Mouse (Mus musculus): Measurements from ENCODE around the gene Gm21988. TPM values are rescaled to one million over a fixed set of nuclear protein-coding genes. Genes with fewer than 3 reads are reported as not detected.

Gm21988 gene
- polyA plus RNA-seq, 1 experiment from 2014 or later, result 5.2 TPM

DNA sequence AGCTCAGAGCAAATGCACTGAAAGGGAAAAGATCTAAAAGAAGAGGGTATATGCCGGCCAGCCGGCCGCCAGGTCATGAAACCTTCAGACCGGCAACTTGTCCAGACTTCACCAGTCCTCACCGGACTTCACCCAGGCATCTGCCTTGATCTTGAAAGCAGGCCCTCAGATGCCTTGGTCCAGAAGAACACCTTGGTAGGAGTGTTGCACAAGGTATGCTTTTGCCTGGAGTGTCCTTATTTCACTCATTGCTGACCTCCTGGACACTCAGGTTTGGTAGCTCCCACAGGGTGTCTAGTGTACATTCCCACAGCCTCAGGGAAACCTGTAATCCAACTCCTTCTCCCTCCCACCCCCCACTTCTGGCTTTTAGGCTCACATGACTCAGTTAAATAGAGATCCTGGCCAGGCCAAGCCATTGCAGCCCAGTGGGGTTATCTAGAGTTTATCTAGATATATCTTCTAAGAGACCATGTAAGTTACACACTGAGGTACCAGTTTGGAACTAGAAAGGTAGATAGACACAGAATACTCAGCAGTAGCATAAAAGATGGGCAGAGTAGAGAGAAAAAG is 39.5 kb downstream of the Gm21988 start:
- no peak overlapping the region for H3K4me3 ChIP-seq (replicated peaks)
- 67% methylated on average over 5 of the region's 5 CpGs for WGBS (ENCODE audit: insufficient replicate concordance)

DNA sequence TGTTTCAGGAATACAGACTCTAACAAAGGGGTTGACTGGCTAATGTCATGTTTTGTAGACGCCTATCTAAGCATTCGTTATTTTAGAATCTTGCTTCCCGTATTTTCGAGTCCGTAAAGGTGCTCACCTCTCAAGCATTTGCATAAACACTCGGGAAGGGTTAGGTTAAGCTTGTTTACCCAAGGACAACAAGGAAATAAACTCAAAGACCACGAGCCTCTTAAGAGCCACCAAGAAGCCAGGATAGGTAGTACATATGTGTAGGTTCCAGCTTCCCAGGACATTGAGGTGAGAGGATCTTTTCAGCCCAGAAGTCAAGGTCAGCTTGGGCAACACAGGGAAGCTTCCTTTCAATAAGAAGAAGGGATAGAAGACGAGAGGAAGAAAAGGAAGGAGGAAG is 40.5 kb downstream of the Gm21988 start:
- 0 out of 2 replicates have a peak, but pooled peaks cover 3% of the 10 kb centered on the region for H3K4me1 ChIP-seq (replicated peaks)
- H3K27ac ChIP-seq (replicated peaks), result no peak overlapping the region
- H3K4me3 ChIP-seq (replicated peaks), result no peak overlapping the region
- 0 out of 2 replicates have a peak, but pooled peaks cover 11% of the 10 kb centered on the region for H3K27me3 ChIP-seq
- H3K4me2 ChIP-seq, result no peak overlapping the region
- H3K9ac ChIP-seq, result no peak overlapping the region
- 64% methylated on average over 8 of the region's 8 CpGs for WGBS (ENCODE audit: insufficient replicate concordance)
- H3K36me3 ChIP-seq (replicated peaks), result no peaks in the 10 kb centered on the region
- no peak for ATAC-seq (ENCODE audit: insufficient read depth)
- no peaks in the 10 kb centered on the region for H3K9me3 ChIP-seq (replicated peaks)

More for the DNA sequence above, 39.5 kb downstream of the Gm21988 start:
- Histone ChIP-seq H3K4me1 (replicated peaks) (0 out of 2 replicates have a peak, but pooled peaks cover 3% of the 10 kb centered on the region), H3K27ac (replicated peaks) (no peak overlapping the region), H3K4me2 (no peak overlapping the region), H3K9ac (no peak overlapping the region), H3K9me3 (replicated peaks) (no peaks in the 10 kb centered on the region), H3K36me3 (replicated peaks) (no peaks in the 10 kb centered on the region), H3K27me3 (0 out of 2 replicates have a peak, but pooled peaks cover 11% of the 10 kb centered on the region)
- no peak for ATAC-seq (ENCODE audit: insufficient read depth)

DNA sequence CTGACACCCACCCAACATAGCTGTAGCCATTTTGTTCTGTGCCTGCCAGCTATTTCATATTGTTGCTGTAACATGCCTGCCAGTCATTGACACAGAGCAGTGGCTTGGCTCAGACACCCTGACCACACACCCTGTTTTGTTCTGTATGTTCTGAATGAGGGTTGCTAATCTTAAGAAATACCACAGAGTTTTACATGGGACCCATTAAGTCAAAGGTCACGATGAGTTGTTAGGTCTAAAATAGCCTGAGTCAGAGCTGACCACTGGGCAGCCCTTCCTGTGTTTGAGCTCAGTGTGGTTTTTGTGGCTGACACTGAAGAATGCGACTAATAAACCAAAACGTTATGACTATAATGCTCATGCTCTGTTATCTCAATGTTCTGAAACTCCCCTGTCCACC is 41.3 kb downstream of the Gm21988 start:
- Histone ChIP-seq H3K4me1 (replicated peaks) (0 out of 2 replicates have a peak, but pooled peaks cover 3% of the 10 kb centered on the region), H3K9ac (no peak overlapping the region), H3K27me3 (0 out of 2 replicates have a peak, but pooled peaks cover 8% of the 10 kb centered on the region), H3K4me2 (no peak overlapping the region), H3K36me3 (replicated peaks) (no peaks in the 10 kb centered on the region), H3K27ac (replicated peaks) (no peak overlapping the region), H3K4me3 (replicated peaks) (no peak overlapping the region), H3K9me3 (replicated peaks) (no peaks in the 10 kb centered on the region)
- WGBS (ENCODE audit: insufficient replicate concordance), result 24% methylated on average over 3 of the region's 3 CpGs
- no peak for ATAC-seq (ENCODE audit: insufficient read depth)

DNA sequence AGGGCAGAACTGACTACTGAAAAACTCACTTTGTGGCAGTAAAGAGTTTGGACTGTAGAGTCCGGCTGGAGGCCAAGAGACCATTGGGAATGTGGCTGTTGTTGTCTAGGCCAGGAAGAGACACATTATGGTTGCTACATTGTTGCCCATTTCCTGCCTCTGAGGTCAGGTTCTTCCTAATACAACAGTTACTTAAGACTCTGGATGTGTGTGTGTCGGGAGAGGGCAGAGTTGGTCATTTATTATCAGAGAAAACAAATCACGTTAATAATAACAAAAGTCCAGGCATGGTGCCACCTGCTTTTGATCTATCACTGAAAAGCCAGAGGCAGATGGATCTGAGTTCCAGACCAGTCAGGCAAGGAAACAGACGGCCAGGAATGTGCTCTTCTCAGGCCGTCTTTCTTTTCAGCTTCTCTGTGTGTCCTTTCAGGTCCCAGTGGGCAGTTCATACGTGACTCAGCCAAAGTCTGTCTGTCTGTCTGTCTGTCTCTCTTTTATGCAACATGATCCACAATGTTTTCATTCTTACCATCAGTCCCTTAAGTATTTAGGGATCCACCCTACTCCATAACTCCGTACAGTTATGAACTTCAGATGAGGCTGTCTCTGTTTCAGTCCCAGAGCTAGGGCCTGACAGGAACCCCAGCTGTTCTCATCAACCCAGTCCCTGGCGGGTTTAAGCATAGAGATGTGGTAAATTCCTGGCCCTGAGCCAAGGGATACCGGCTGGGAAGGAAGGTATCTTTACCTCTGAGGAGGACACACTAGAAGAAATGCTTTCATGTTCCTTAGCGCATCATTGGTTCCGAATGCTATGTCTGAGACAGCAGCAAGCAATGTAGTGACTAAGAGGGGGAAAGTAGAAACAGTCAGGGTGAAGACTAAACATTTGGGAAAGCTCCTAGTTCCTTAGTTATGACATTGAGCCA is 46.0 kb downstream of the Gm21988 start:
- WGBS (ENCODE audit: insufficient replicate concordance), result 53% methylated on average over 11 of the region's 11 CpGs
- Histone ChIP-seq H3K27ac (replicated peaks) (no peak overlapping the region), H3K4me1 (replicated peaks) (no peaks in the 10 kb centered on the region), H3K27me3 (no peaks in the 10 kb centered on the region), H3K4me3 (replicated peaks) (no peak overlapping the region), H3K9ac (no peak overlapping the region), H3K4me2 (no peak overlapping the region), H3K9me3 (replicated peaks) (no peaks in the 10 kb centered on the region), H3K36me3 (replicated peaks) (no peaks in the 10 kb centered on the region)
- no peak for ATAC-seq (ENCODE audit: insufficient read depth)

DNA sequence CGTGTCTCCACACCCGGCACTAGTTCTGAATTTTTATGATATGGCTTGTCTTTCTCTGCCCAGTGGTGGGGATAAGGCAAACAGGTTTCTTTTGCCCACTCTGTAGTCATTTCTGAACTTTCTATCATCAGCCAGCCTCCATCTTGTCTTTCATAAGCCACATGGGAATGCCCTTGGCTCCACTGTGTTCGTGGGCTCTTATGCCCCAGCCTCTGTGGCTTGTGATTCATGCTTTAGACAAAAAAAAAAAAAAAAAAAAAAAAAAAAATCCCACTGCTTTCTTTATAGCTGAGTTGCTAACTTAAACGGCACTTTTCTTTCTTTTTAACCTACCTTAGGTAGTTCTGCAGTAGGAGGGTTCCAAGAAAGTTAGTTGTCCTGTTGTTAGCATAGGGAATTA is 47.5 kb downstream of the Gm21988 start:
- H3K4me2 ChIP-seq, result no peak overlapping the region
- 59% methylated on average over 4 of the region's 4 CpGs for WGBS (ENCODE audit: insufficient replicate concordance)
- no peaks in the 10 kb centered on the region for H3K36me3 ChIP-seq (replicated peaks)
- H3K9me3 ChIP-seq (replicated peaks), result no peaks in the 10 kb centered on the region
- no peak overlapping the region for H3K27ac ChIP-seq (replicated peaks)
- H3K4me1 ChIP-seq (replicated peaks), result no peaks in the 10 kb centered on the region
- no peak overlapping the region for H3K9ac ChIP-seq
- no peaks in the 10 kb centered on the region for H3K27me3 ChIP-seq
- no peak overlapping the region for H3K4me3 ChIP-seq (replicated peaks)
- no peak for ATAC-seq (ENCODE audit: insufficient read depth)

DNA sequence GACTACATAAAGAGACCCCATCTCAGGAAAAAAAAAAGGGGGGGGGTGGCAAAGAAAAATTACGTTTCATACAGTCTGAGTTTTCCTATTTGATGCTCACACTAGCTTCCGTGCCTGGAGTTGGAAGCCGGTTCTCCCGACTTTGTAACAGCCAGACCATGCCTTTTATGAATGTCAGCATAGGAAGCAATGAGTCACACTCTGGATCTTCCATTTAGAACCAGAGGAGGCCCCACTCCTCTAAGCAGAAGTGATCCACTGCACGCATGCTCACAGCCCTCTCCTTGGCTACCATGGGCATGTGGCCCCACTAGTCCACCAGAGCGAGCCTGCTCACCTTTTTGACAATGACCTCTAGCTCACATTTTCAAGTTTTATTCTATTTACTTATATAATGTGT is 48.4 kb downstream of the Gm21988 start:
- ATAC-seq (ENCODE audit: insufficient read depth), result no peak
- Histone ChIP-seq H3K27me3 (no peaks in the 10 kb centered on the region), H3K4me3 (replicated peaks) (no peak overlapping the region), H3K4me1 (replicated peaks) (no peaks in the 10 kb centered on the region), H3K36me3 (replicated peaks) (no peaks in the 10 kb centered on the region), H3K9me3 (replicated peaks) (no peaks in the 10 kb centered on the region), H3K4me2 (no peak overlapping the region), H3K9ac (no peak overlapping the region), H3K27ac (replicated peaks) (no peak overlapping the region)
- 55% methylated on average over 6 of the region's 6 CpGs for whole genome bisulfite sequencing (ENCODE audit: insufficient replicate concordance)

DNA sequence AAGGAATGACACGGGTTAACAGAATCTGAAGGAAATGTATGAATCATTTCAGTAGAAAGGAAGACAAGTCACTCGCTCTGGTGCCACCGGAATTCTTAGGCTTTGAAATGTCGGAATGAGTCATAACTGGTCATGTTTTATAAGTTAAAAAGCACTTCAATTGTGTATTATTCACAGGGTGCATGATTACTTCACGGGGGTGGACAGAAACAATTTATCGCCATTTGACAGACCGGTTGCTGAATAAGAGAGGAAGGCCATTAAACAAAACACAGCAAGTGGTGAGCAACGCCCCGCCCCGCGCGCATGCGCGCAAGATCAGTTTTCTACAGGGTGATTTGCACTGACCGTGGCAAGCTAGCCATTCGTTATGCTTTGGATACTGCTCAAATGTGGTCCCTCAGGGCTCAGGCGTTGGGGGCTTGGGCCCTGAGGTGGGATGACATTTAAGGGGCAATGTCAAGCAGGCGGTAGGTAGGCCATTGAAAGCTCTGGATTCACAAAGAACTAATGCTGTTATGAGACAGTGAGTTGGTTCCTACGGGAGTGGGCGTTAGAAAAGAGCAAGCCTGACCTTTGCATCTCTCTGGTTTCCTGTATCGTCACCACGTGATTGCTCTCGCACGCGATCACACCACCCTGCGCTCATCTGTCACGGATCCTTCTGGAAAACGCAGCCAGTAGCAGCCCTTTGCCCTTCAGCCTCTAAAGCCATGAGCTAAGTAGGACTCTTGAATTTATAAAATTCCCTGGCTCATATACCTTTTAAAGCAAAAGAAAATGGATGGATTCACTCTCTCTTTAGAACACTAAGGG is 50.1 kb downstream of the Gm21988 start:
- H3K4me1 ChIP-seq (replicated peaks), result no peaks in the 10 kb centered on the region
- no peak overlapping the region for H3K27ac ChIP-seq (replicated peaks)
- no peak overlapping the region for H3K9ac ChIP-seq
- H3K9me3 ChIP-seq (replicated peaks), result no peaks in the 10 kb centered on the region
- 78% methylated on average over 28 of the region's 28 CpGs for WGBS (ENCODE audit: insufficient replicate concordance)
- no peaks in the 10 kb centered on the region for H3K27me3 ChIP-seq
- H3K4me2 ChIP-seq, result no peak overlapping the region
- H3K36me3 ChIP-seq (replicated peaks), result no peaks in the 10 kb centered on the region
- H3K4me3 ChIP-seq (replicated peaks), result no peak overlapping the region
- ATAC-seq (ENCODE audit: insufficient read depth), result no peak

MicroRNA genes within 50 kb of the gene (microRNA counts, 519-probe panel; counts per million panel counts)
- microRNA mmu-miR-195, result not detected
- 2,008 counts per million, percentile 23 among the panel's probes with 10 or more counts for microRNA mmu-miR-497

Small RNA genes lying within 50 kb of the gene (microRNA-seq; reads per million reads assigned to microRNA genes)
- gene Mir195a (272 reads per million, percentile 64 among the genes with 10 or more reads in this experiment), gene Mir497 (not detected), gene Mir497b (not detected)

Other genes with a start within 250 kb of the Gm21988 start
- gene Gabarap, start 248.7 kb downstream of the Gm21988 start, polyA plus RNA-seq (2015; fragmentation: Nextera tagmentation; extraction: Ambion mirVana), result 252 and 262 TPM in 2 replicates
- 23.1 and 24.0 TPM in 2 replicates for gene Phf23, start 244.1 kb downstream of the Gm21988 start, polyA plus RNA-seq (2015; fragmentation: Nextera tagmentation; extraction: Ambion mirVana)
- 5.3 and 5.5 TPM in 2 replicates for gene Dvl2, start 239.2 kb downstream of the Gm21988 start, polyA plus RNA-seq (2015; fragmentation: Nextera tagmentation; extraction: Ambion mirVana)
- 111 and 124 TPM in 2 replicates for gene Acadvl, start 224.4 kb downstream of the Gm21988 start, polyA plus RNA-seq (2015; fragmentation: Nextera tagmentation; extraction: Ambion mirVana)
- 0.63 and 0.93 TPM in 2 replicates for gene Dlg4, start 222.9 kb downstream of the Gm21988 start, polyA plus RNA-seq (2015; fragmentation: Nextera tagmentation; extraction: Ambion mirVana)
- gene Asgr1, start 185.7 kb downstream of the Gm21988 start, polyA plus RNA-seq (2015; fragmentation: Nextera tagmentation; extraction: Ambion mirVana), result 6.8 and 7.3 TPM in 2 replicates
- gene Asgr2, start 147.2 kb downstream of the Gm21988 start, polyA plus RNA-seq (2015; fragmentation: Nextera tagmentation; extraction: Ambion mirVana), result 10.7 and 13.0 TPM in 2 replicates
- gene Mgl2, start 109.5 kb downstream of the Gm21988 start, polyA plus RNA-seq (2015; fragmentation: Nextera tagmentation; extraction: Ambion mirVana), result 2.6 and 2.9 TPM in 2 replicates
- gene Clec10a, start 83.6 kb downstream of the Gm21988 start, polyA plus RNA-seq (2015; fragmentation: Nextera tagmentation; extraction: Ambion mirVana), result 0.39 and 0.60 TPM in 2 replicates
- gene Slc16a11, start 27.1 kb downstream of the Gm21988 start, polyA plus RNA-seq (2015; fragmentation: Nextera tagmentation; extraction: Ambion mirVana), result 1.6 and 1.7 TPM in 2 replicates
- gene Slc16a13, start 18.8 kb downstream of the Gm21988 start, polyA plus RNA-seq (2015; fragmentation: Nextera tagmentation; extraction: Ambion mirVana), result 3.5 and 4.4 TPM in 2 replicates
- gene Bcl6b, start 10.0 kb downstream of the Gm21988 start, polyA plus RNA-seq (2015; fragmentation: Nextera tagmentation; extraction: Ambion mirVana), result 2.1 and 2.2 TPM in 2 replicates
- gene 0610010K14Rik, start 1.9 kb downstream of the Gm21988 start, polyA plus RNA-seq (2015; fragmentation: Nextera tagmentation; extraction: Ambion mirVana), result 57.1 and 62.2 TPM in 2 replicates
- gene Rnasek, start within 50 bp of the Gm21988 start, polyA plus RNA-seq (2015; fragmentation: Nextera tagmentation; extraction: Ambion mirVana), result 146 and 150 TPM in 2 replicates
- 13.8 and 14.5 TPM in 2 replicates for gene Alox12, start 15.5 kb upstream of the Gm21988 start, polyA plus RNA-seq (2015; fragmentation: Nextera tagmentation; extraction: Ambion mirVana)
- 0.16 TPM in 1 of 2 replicates, not detected in the other for gene Alox12e, start 82.8 kb upstream of the Gm21988 start, polyA plus RNA-seq (2015; fragmentation: Nextera tagmentation; extraction: Ambion mirVana)
- 1.3 and 1.6 TPM in 2 replicates for gene Alox15, start 112.2 kb upstream of the Gm21988 start, polyA plus RNA-seq (2015; fragmentation: Nextera tagmentation; extraction: Ambion mirVana)
- gene Pelp1, start 170.2 kb upstream of the Gm21988 start, polyA plus RNA-seq (2015; fragmentation: Nextera tagmentation; extraction: Ambion mirVana), result 13.5 and 14.5 TPM in 2 replicates
- 15.6 and 16.5 TPM in 2 replicates for gene Arrb2, start 192.8 kb upstream of the Gm21988 start, polyA plus RNA-seq (2015; fragmentation: Nextera tagmentation; extraction: Ambion mirVana)
- gene Med11, start 212.1 kb upstream of the Gm21988 start, polyA plus RNA-seq (2015; fragmentation: Nextera tagmentation; extraction: Ambion mirVana), result 13.2 and 14.4 TPM in 2 replicates
- gene Zmynd15, start 219.6 kb upstream of the Gm21988 start, polyA plus RNA-seq (2015; fragmentation: Nextera tagmentation; extraction: Ambion mirVana), result 0.22 and 0.26 TPM in 2 replicates
- gene Cxcl16, start 220.2 kb upstream of the Gm21988 start, polyA plus RNA-seq (2015; fragmentation: Nextera tagmentation; extraction: Ambion mirVana), result 2.0 and 2.2 TPM in 2 replicates